Mouse (Mus musculus) embryo, embryonic 10 days (tissue): ENCODE measurements around the gene Scgb2b11.
"Not testable (repeated sequence)": the region's sequence is repeated elsewhere in the genome, so short reads cannot be mapped to it uniquely, and the experiment has no call there.

Experiments used
- DNase-seq: peaks from one replicate; pipeline ENCODE4 v3.0.0-alpha.2; 2015; ENCODE audit warnings: low spot score

Scgb2b11 gene

GRCm38 (mm10) chr7:32211045-32211444, at the start of gene Scgb2b11:
TSS of gene Scgb2b11 (minus strand) at chr7:32211145.
- DNase-seq, result not testable (repeated sequence)

GRCm38 (mm10) chr7:32222540-32222939, 11.6 kb upstream of the Scgb2b11 start, which contains the start of gene Scgb1b11:
TSS of gene Scgb1b11 (plus strand) at chr7:32222840.
- not testable (repeated sequence) for DNase-seq
